Mouse (Mus musculus): ENCODE data around the gene Olfr888.

Gene Olfr888

GRCm38 (mm10) chr9:38107828-38108227, at the start of gene Olfr888:
Olfr888 (plus strand) TSS chr9:38108128.
- no peak for DNase-seq (ENCODE audit: low read depth)

GRCm38 (mm10) chr9:38061022-38061421, 46.9 kb upstream of the Olfr888 start, which contains the start of gene Olfr885:
Olfr885 (plus strand) TSS chr9:38061322.
- no peak for DNase-seq (ENCODE audit: low read depth)

GRCm38 (mm10) chr9:38083772-38084171, 24.2 kb upstream of the Olfr888 start, which contains the start of gene Olfr887:
Olfr887 (plus strand) TSS chr9:38084072.
- DNase-seq (ENCODE audit: low read depth) = no peak

- DNase-seq (ENCODE audit: low read depth) = no peak
Measured at GRCm38 (mm10) chr9:38114898-38115297, 7.0 kb downstream of the Olfr888 start, which contains the start of gene Olfr889. Olfr889 (plus strand) TSS chr9:38115198.

GRCm38 (mm10) chr9:38142217-38142616, 34.3 kb downstream of the Olfr888 start, which contains the start of gene Olfr890:
Olfr890 (plus strand) TSS chr9:38142517.
- DNase-seq (ENCODE audit: low read depth) = no peak
